Mouse (Mus musculus): ENCODE measurements at regions not wholly inside any gene's neighbourhood (a gene's known extent, or its start where the extent isn't known, plus 50 kb on each side); places are given as distances from the start of the nearest gene placed in this dataset.
"Not testable (repeated sequence)": the region's sequence is repeated elsewhere in the genome, so short reads cannot be mapped to it uniquely, and the experiment has no call there.

GRCm38 (mm10) chr13:16487292-16487691, 475.6 kb downstream of the Inhba start:
- CTCF ChIA-PET: no interaction called here

GRCm38 (mm10) chr13:16490680-16491079, 479.0 kb downstream of the Inhba start:
- CTCF ChIA-PET: not testable (repeated sequence)

- CTCF ChIA-PET: no interaction called here
These were observed 486.4 kb downstream of the Inhba start for GRCm38 (mm10) chr13:16498052-16498451.

- CTCF ChIA-PET: interaction anchor here (0.7 kb wide), 1 partner anchor 120 kb away, joined by 3 read pairs; no protein-coding TSS in a partner anchor
These were observed 501.2 kb downstream of the Inhba start for GRCm38 (mm10) chr13:16512876-16513275.

- CTCF ChIA-PET: no interaction called here
These were observed 503.5 kb downstream of the Inhba start for GRCm38 (mm10) chr13:16515195-16515594.

GRCm38 (mm10) chr13:16529036-16529435, 517.4 kb downstream of the Inhba start:
- CTCF ChIA-PET: no interaction called here

GRCm38 (mm10) chr13:16543771-16544170, 532.1 kb downstream of the Inhba start:
- CTCF ChIA-PET: no interaction called here

GRCm38 (mm10) chr13:16550060-16550459, 538.4 kb downstream of the Inhba start:
- CTCF ChIA-PET: no interaction called here

- CTCF ChIA-PET: no interaction called here
These were observed 553.3 kb downstream of the Inhba start for GRCm38 (mm10) chr13:16564988-16565387.

- CTCF ChIA-PET: no interaction called here
These were observed 562.4 kb downstream of the Inhba start for GRCm38 (mm10) chr13:16574069-16574468.

- CTCF ChIA-PET: no interaction called here
These were observed 574.6 kb downstream of the Inhba start for GRCm38 (mm10) chr13:16586286-16586685.

- CTCF ChIA-PET: no interaction called here
These were observed 608.1 kb downstream of the Inhba start for GRCm38 (mm10) chr13:16619755-16620154.

- CTCF ChIA-PET: no interaction called here
These were observed 614.9 kb downstream of the Inhba start for GRCm38 (mm10) chr13:16626584-16626983.

- CTCF ChIA-PET: no interaction called here
These were observed 621.9 kb downstream of the Inhba start for GRCm38 (mm10) chr13:16633445-16634092.

- CTCF ChIA-PET: no interaction called here
These were observed 624.6 kb downstream of the Inhba start for GRCm38 (mm10) chr13:16636251-16636650.

GRCm38 (mm10) chr13:16641611-16642449, 630.2 kb downstream of the Inhba start:
- CTCF ChIA-PET: no interaction called here

- CTCF ChIA-PET: no interaction called here
These were observed 630.9 kb downstream of the Inhba start for GRCm38 (mm10) chr13:16642450-16642994.

GRCm38 (mm10) chr13:16645311-16645710, 633.7 kb downstream of the Inhba start:
- CTCF ChIA-PET: no interaction called here

GRCm38 (mm10) chr13:16646056-16646455, 634.4 kb downstream of the Inhba start:
- CTCF ChIA-PET: no interaction called here

GRCm38 (mm10) chr13:16646649-16647048, 635.0 kb downstream of the Inhba start:
- CTCF ChIA-PET: no interaction called here

GRCm38 (mm10) chr13:16656110-16656509, 644.5 kb downstream of the Inhba start:
- CTCF ChIA-PET: no interaction called here

GRCm38 (mm10) chr13:16659894-16660293, 648.2 kb downstream of the Inhba start:
- CTCF ChIA-PET: no interaction called here

- CTCF ChIA-PET: no interaction called here
These were observed 657.0 kb downstream of the Inhba start for GRCm38 (mm10) chr13:16668652-16669051.
